Mouse (Mus musculus) MEL (cell line): ENCODE measurements around the gene Rdh7. TPM values are rescaled to one million over a fixed set of nuclear protein-coding genes. Genes with fewer than 3 reads are reported as not detected.

ENCODE experiments used
- DNase-seq: peaks from one replicate; pipeline ENCODE4 v3.0.0; 2011; ENCODE audit warnings: low read depth, low spot score
- H3K27ac ChIP-seq: 2 replicates; pipeline ENCODE4 v1.5.1; 2012; ENCODE audit warnings: low read depth, mild to moderate bottlenecking, control low read depth, low read length, moderate library complexity; ENCODE audit not compliant: control insufficient read depth
- H3K27me3 ChIP-seq, 2 experiments: fragments of 150-350 bp in 1 of 2; sonication (generic) in 1 of 2; 2 replicates each; pipeline ENCODE4 v1.6.1; 2012; ENCODE audit warnings: low read length in 2 of 2, mild to moderate bottlenecking in 2 of 2, improper control_type of control experiment in 1 of 2, moderate library complexity in 1 of 2; ENCODE audit not compliant: insufficient read depth in 2 of 2, control insufficient read depth in 1 of 2
- H3K36me3 ChIP-seq, 2 experiments: 2 replicates each; pipeline ENCODE4 v1.6.1; 2012 to 2014; ENCODE audit warnings: low read length in 2 of 2, improper control_type of control experiment in 1 of 2, inconsistent platforms in 1 of 2, mild to moderate bottlenecking in 1 of 2; ENCODE audit not compliant: insufficient read depth in 2 of 2, control insufficient read depth in 1 of 2
- H3K4me1 ChIP-seq, 2 experiments: fragments of 150-350 bp in 1 of 2; sonication (generic) in 1 of 2; 2 replicates each; pipeline ENCODE4 v1.6.1; 2012; ENCODE audit warnings: low read length in 2 of 2, improper control_type of control experiment in 1 of 2, mild to moderate bottlenecking in 1 of 2; ENCODE audit not compliant: insufficient read depth in 2 of 2, control insufficient read depth in 1 of 2
- H3K4me3 ChIP-seq, 2 experiments: fragments of 150-350 bp in 1 of 2; sonication (generic) in 1 of 2; 2 replicates each; pipeline ENCODE4 v1.5.1; 2012; ENCODE audit warnings: low read depth in 2 of 2, low read length in 2 of 2, mild to moderate bottlenecking in 2 of 2, moderate library complexity in 2 of 2, control low read depth in 1 of 2, improper control_type of control experiment in 1 of 2; ENCODE audit not compliant: control insufficient read depth in 1 of 2, insufficient read depth in 1 of 2
- H3K79me2 ChIP-seq: 2 replicates; pipeline ENCODE4 v1.6.1; 2012; ENCODE audit warnings: mild to moderate bottlenecking, low read length, moderate library complexity; ENCODE audit not compliant: control insufficient read depth, poor library complexity, insufficient read depth
- H3K9ac ChIP-seq: 2 replicates; pipeline ENCODE4 v1.6.1; 2012; ENCODE audit warnings: low read depth, mild to moderate bottlenecking, control low read depth, low read length, moderate library complexity; ENCODE audit not compliant: control insufficient read depth, poor library complexity, severe bottlenecking
- H3K9me3 ChIP-seq: fragments of 150-350 bp; sonication (generic); replicated peaks from 2 replicates; pipeline ENCODE4 v1.6.1; 2012; ENCODE audit warnings: mild to moderate bottlenecking, low read length, improper control_type of control experiment, moderate library complexity; ENCODE audit not compliant: insufficient read depth
- CTCF ChIP-seq, 3 experiments: IDR thresholded peaks in 2 of 3; conservative IDR thresholded peaks in 1 of 3; 2 replicates each; pipeline ENCODE4 v1.5.1; 2011 to 2012; ENCODE audit warnings: low read length in 3 of 3, low read depth in 2 of 3, mild to moderate bottlenecking in 2 of 3, improper control_type of control experiment in 1 of 3, inconsistent platforms in 1 of 3, mixed read lengths in 1 of 3, moderate library complexity in 1 of 3; ENCODE audit not compliant: control insufficient read depth in 1 of 3, insufficient read depth in 1 of 3, poor library complexity in 1 of 3, severe bottlenecking in 1 of 3
- EP300 ChIP-seq, 2 experiments: IDR thresholded peaks; 2 replicates each; pipeline ENCODE4 v1.6.1; 2011; ENCODE audit warnings: improper control_type of control experiment in 2 of 2, low read length in 2 of 2, low read depth in 1 of 2, mild to moderate bottlenecking in 1 of 2
- GABPA ChIP-seq: IDR thresholded peaks from 2 replicates; pipeline ENCODE4 v1.6.1; 2012; ENCODE audit warnings: low read depth, mild to moderate bottlenecking, inconsistent platforms, low read length, improper control_type of control experiment, moderate library complexity
- HCFC1 ChIP-seq: IDR thresholded peaks from 2 replicates; pipeline ENCODE4 v1.6.1; 2012; ENCODE audit warnings: low read depth, mild to moderate bottlenecking, inconsistent platforms, low read length, improper control_type of control experiment, moderate library complexity
- JUND ChIP-seq: IDR thresholded peaks from 2 replicates; pipeline ENCODE4 v1.6.1; 2011; ENCODE audit warnings: low read depth, mild to moderate bottlenecking, improper control_type of control experiment, low read length
- KAT2A ChIP-seq: conservative IDR thresholded peaks from 2 replicates; pipeline ENCODE4 v1.6.1; 2012; ENCODE audit warnings: low read depth, low read length, improper control_type of control experiment, inconsistent platforms
- MAZ ChIP-seq: IDR thresholded peaks from 2 replicates; pipeline ENCODE4 v1.6.1; 2012; ENCODE audit warnings: low read depth, mild to moderate bottlenecking, inconsistent platforms, low read length, improper control_type of control experiment
- MYC ChIP-seq: IDR thresholded peaks from 2 replicates; pipeline ENCODE4 v1.6.1; 2011; ENCODE audit warnings: low read depth, mild to moderate bottlenecking, low read length, improper control_type of control experiment, moderate library complexity
- POLR2A ChIP-seq, 2 experiments: IDR thresholded peaks; 2 replicates each; pipeline ENCODE4 v1.6.1; 2011 to 2012; ENCODE audit warnings: low read length in 2 of 2, mild to moderate bottlenecking in 2 of 2, control low read depth in 1 of 2, improper control_type of control experiment in 1 of 2, low read depth in 1 of 2, moderate library complexity in 1 of 2; ENCODE audit not compliant: control insufficient read depth in 1 of 2, insufficient read depth in 1 of 2, poor library complexity in 1 of 2
- POLR2AphosphoS2 ChIP-seq: IDR thresholded peaks from 2 replicates; pipeline ENCODE4 v1.6.1; 2011; ENCODE audit warnings: low read length, improper control_type of control experiment
- POLR2AphosphoS5 ChIP-seq: IDR thresholded peaks from 2 replicates; pipeline ENCODE4 v1.6.1; 2012; ENCODE audit warnings: low read depth, borderline replicate concordance, mild to moderate bottlenecking, inconsistent platforms, low read length, moderate library complexity, mixed read lengths
- RCOR1 ChIP-seq: IDR thresholded peaks from 2 replicates; pipeline ENCODE4 v1.6.1; 2012; ENCODE audit warnings: low read depth, mild to moderate bottlenecking, inconsistent platforms, low read length, improper control_type of control experiment
- SIN3A ChIP-seq: IDR thresholded peaks from 2 replicates; pipeline ENCODE4 v1.6.1; 2012; ENCODE audit warnings: low read length, improper control_type of control experiment, inconsistent platforms
- TBP ChIP-seq: IDR thresholded peaks from 2 replicates; pipeline ENCODE4 v1.8.0; 2011; ENCODE audit warnings: low read depth, low read length, improper control_type of control experiment
- USF1 ChIP-seq: IDR thresholded peaks from 2 replicates; pipeline ENCODE4 v1.6.1; 2014; ENCODE audit warnings: low read depth, mild to moderate bottlenecking, inconsistent platforms, low read length, improper control_type of control experiment, moderate library complexity
- ZKSCAN1 ChIP-seq: IDR thresholded peaks from 2 replicates; pipeline ENCODE4 v1.6.1; 2012; ENCODE audit warnings: low read depth, mild to moderate bottlenecking, inconsistent platforms, low read length, improper control_type of control experiment, moderate library complexity
- ZNF384 ChIP-seq: IDR thresholded peaks from 2 replicates; pipeline ENCODE4 v1.6.1; 2012; ENCODE audit warnings: low read depth, mild to moderate bottlenecking, inconsistent platforms, low read length, improper control_type of control experiment
- polyA plus RNA-seq, 2 experiments: library from polyadenylated mRNA; stranded (reverse) in 1 of 2; unstranded in 1 of 2; fragments of >175 nt in 1 of 2; fragments of >200 nt in 1 of 2; gene quantifications; 2 replicates each; pipeline versions ENCODE4 v1.2.1 to v1.2.4; 2012; ENCODE audit warnings: low replicate concordance in 2 of 2, low read depth in 1 of 2; ENCODE audit not compliant: insufficient read length in 2 of 2, insufficient read depth in 1 of 2, missing spikeins in 1 of 2
- total RNA-seq: library from RNA; depleted of rRNA; stranded (reverse); fragments of 300-350 nt; gene quantifications from 2 replicates; pipeline ENCODE4 v1.2.3, GENCODE M21; 2012

Gene Rdh7
- total and polyA plus RNA-seq, 3 experiments, result not detected

GRCm38 (mm10) chr10:127906138-127906537 lies 17.5 kb upstream of the Rdh7 start:
- Histone ChIP-seq H3K79me2 (no peaks in the 10 kb centered on the region), H3K9me3 (no peaks in the 10 kb centered on the region), H3K4me1 (no peaks in the 10 kb centered on the region), H3K36me3 (no peaks in the 10 kb centered on the region), H3K27me3 (peaks cover 0 to 9% of the 10 kb centered on the region in 2 experiments; a peak in 3 of 4 replicates), H3K27ac (no peak overlapping the region), H3K9ac (no peak overlapping the region), H3K4me3 (no peak overlapping the region)
- TF ChIP-seq JUND, result no peak
- no peak for TF ChIP-seq RCOR1
- no peak for TF ChIP-seq POLR2A (IDR thresholded peaks at IDR 0.05; ENCODE audit: control insufficient read depth in 1 of 2, insufficient read depth in 1 of 2, low read depth in 1 of 2, low read length in 2 of 2, poor library complexity in 1 of 2)
- no peak for TF ChIP-seq MAZ
- no peak for TF ChIP-seq ZKSCAN1
- TF ChIP-seq MYC, result no peak
- no peak for TF ChIP-seq HCFC1
- no peak for TF ChIP-seq EP300 (IDR thresholded peaks at IDR 0.05; ENCODE audit: low read depth in 1 of 2, low read length in 2 of 2)
- TF ChIP-seq TBP, result no peak
- DNase-seq, result no peak

GRCm38 (mm10) chr10:127904718-127905446 lies 16.3 kb upstream of the Rdh7 start:
- peak; percentile 21 for DNase-seq
- Histone ChIP-seq H3K4me1 (no peaks in the 10 kb centered on the region), H3K9me3 (no peaks in the 10 kb centered on the region), H3K27me3 (peaks cover 5% of the 10 kb centered on the region in 2 experiments; a peak in 3 of 4 replicates), H3K79me2 (no peaks in the 10 kb centered on the region), H3K36me3 (no peaks in the 10 kb centered on the region), H3K4me3 (no peak overlapping the region), H3K27ac (no peak overlapping the region), H3K9ac (no peak overlapping the region)
- TF ChIP-seq MAZ, result no peak
- TF ChIP-seq USF1, result no peak
- TF ChIP-seq ZKSCAN1, result no peak
- no peak for TF ChIP-seq ZNF384
- no peak for TF ChIP-seq CTCF (IDR thresholded peaks at IDR 0.05 in 2 of 3, conservative IDR thresholded peaks at IDR 0.05 in 1 of 3; ENCODE audit: control insufficient read depth in 1 of 3, insufficient read depth in 1 of 3, low read depth in 2 of 3, low read length in 3 of 3, poor library complexity in 1 of 3, severe bottlenecking in 1 of 3)
- no peak for TF ChIP-seq POLR2AphosphoS5
- TF ChIP-seq SIN3A, result no peak
- TF ChIP-seq KAT2A, result no peak
- no peak for TF ChIP-seq GABPA
- no peak for TF ChIP-seq POLR2AphosphoS2
